Mouse (Mus musculus) hindbrain, postnatal 0 days (tissue): Measurements from ENCODE around the gene Basp1. TPM values are rescaled to one million over a fixed set of nuclear protein-coding genes. Genes with fewer than 3 reads are reported as not detected.

Experiments used
- ATAC-seq: fragments of 200-750 bp; cut with Nextera tagmentation; 2 replicates; pipeline ENCODE4 v1.8.0; 2017; ENCODE audit warnings: mild to moderate bottlenecking, moderate TSS enrichment, moderate library complexity
- DNase-seq: peaks from one replicate; pipeline ENCODE4 v3.0.0-alpha.2; 2015; ENCODE audit warnings: low spot score
- H3K27ac ChIP-seq: fragments of 300-500 bp; sonication (generic); 2 replicates; pipeline ENCODE4 v1.5.1; 2014; ENCODE audit warnings: mild to moderate bottlenecking
- H3K27me3 ChIP-seq: fragments of 300-500 bp; sonication (generic); 2 replicates; pipeline ENCODE4 v1.6.1; 2014; ENCODE audit warnings: low read length, mixed read lengths; ENCODE audit not compliant: insufficient read depth
- H3K36me3 ChIP-seq: fragments of 300-500 bp; sonication (generic); 2 replicates; pipeline ENCODE4 v1.6.1; 2014; ENCODE audit warnings: low read length, mixed read lengths; ENCODE audit not compliant: insufficient read depth
- H3K4me1 ChIP-seq: fragments of 300-500 bp; sonication (generic); 2 replicates; pipeline ENCODE4 v1.6.1; 2014; ENCODE audit warnings: antibody characterized with exemption, low read length, mixed read lengths; ENCODE audit not compliant: insufficient read depth
- H3K4me2 ChIP-seq: fragments of 300-500 bp; sonication (generic); 2 replicates; pipeline ENCODE4 v1.6.1; 2014; ENCODE audit warnings: low read depth, mild to moderate bottlenecking, low read length, moderate library complexity, mixed read lengths
- H3K4me3 ChIP-seq: fragments of 300-500 bp; sonication (generic); 2 replicates; pipeline ENCODE4 v1.5.1; 2014; ENCODE audit warnings: low read length
- H3K9ac ChIP-seq: fragments of 300-500 bp; sonication (generic); replicated peaks from 2 replicates; pipeline ENCODE4 v1.6.1; 2014; ENCODE audit warnings: mild to moderate bottlenecking, low read length, moderate library complexity, mixed read lengths
- H3K9me3 ChIP-seq: fragments of 300-500 bp; sonication (generic); 2 replicates; pipeline ENCODE4 v1.6.1; 2016; ENCODE audit warnings: low read length, mixed read lengths
- CTCF ChIP-seq: IDR thresholded peaks from 2 replicates; pipeline ENCODE4 v1.5.1; 2016; ENCODE audit warnings: antibody characterized with exemption, control low read depth, low read depth
- WGBS: fragments of 180-500 bp; shearing (Covaris S2); extraction: QIAGEN DNeasy Blood & Tissue Kit; methylation state at CpG from one replicate; pipeline ENCODE4 v1.1.7; 2014; 5-methylcytosine and 5-hydroxymethylcytosine counted together
- polyA plus RNA-seq: library from polyadenylated mRNA; unstranded; fragments of >200 nt; fragmentation: Nextera tagmentation; extraction: Ambion mirVana; gene quantifications from 2 replicates; pipeline ENCODE4 v1.2.1, GENCODE M21; 2015
- total RNA-seq: library from RNA; depleted of rRNA; stranded (reverse); fragments of >200 nt; gene quantifications from 2 replicates; pipeline ENCODE4 v1.2.3, GENCODE M21; 2014

The Basp1 gene
- total and polyA plus RNA-seq, 2 experiments from 2014 or later, result 415 to 701 TPM

DNA sequence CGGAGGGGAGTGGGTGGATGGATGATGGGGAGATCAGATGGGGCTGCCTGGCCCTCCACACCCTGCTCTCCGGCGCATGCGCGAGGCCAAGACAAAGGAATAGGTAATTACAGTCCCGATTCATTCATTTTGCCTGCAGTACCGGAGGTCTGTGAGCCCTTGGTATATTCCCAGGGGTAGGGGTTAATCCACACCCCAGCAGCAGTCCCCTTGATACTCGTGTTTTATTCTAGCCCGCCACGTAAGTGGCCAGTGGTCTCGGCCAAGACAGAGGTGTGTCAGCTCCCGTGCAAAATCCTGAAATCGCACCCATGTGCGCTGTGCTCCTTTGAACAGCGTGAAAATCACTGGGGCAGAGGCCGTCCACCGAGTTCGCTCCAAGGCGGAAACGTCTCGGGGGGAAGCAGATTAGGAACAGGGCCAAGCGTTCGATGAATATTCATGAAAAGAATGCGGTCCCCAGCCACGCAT lies 1.4 kb downstream of the Basp1 start:
- Histone ChIP-seq H3K27me3 (no peaks in the 10 kb centered on the region), H3K4me3 (peak overlapping the region; percentile 98), H3K4me1 (peaks cover 14% of the 10 kb centered on the region), H3K27ac (peak overlapping the region; percentile 100), H3K4me2 (peak overlapping the region; percentile 89), H3K9ac (peak overlapping the region; percentile 98), H3K36me3 (no peaks in the 10 kb centered on the region), H3K9me3 (no peaks in the 10 kb centered on the region)
- peak; percentile 91 for DNase-seq
- 0% methylated on average over 25 of the region's 25 CpGs for WGBS
- peak; percentile 62 for ATAC-seq
- TF ChIP-seq CTCF, result no peak

DNA sequence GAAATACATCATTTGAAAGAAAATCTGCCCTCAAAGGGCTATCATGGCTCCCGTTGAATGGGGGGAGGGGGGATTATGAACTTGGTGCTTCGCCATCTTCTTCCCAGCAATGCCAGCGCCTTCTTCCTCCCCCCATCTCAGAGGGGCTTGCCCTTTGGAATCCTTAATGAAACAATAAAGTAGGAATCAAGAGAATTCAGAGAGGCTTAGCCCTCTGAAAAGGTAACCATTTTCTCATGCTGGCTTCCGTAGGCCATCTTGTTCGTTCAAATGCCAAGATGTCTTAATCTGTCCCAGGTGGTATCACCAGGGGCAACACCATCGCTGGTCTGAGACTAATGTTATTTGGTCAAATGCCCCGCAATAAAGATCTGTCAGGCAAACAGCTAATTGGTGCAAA lies 2.1 kb downstream of the Basp1 start:
- Histone ChIP-seq H3K36me3 (no peaks in the 10 kb centered on the region), H3K4me1 (peaks cover 14% of the 10 kb centered on the region), H3K9me3 (no peaks in the 10 kb centered on the region), H3K4me2 (peak overlapping the region; percentile 89), H3K9ac (peak overlapping the region; percentile 98), H3K4me3 (peak overlapping the region; percentile 98), H3K27me3 (no peaks in the 10 kb centered on the region), H3K27ac (peak overlapping the region; percentile 100)
- DNase-seq (peak; percentile 77), ATAC-seq (no peak)
- no peak for TF ChIP-seq CTCF
- WGBS, result 12% methylated on average over 7 of the region's 7 CpGs

DNA sequence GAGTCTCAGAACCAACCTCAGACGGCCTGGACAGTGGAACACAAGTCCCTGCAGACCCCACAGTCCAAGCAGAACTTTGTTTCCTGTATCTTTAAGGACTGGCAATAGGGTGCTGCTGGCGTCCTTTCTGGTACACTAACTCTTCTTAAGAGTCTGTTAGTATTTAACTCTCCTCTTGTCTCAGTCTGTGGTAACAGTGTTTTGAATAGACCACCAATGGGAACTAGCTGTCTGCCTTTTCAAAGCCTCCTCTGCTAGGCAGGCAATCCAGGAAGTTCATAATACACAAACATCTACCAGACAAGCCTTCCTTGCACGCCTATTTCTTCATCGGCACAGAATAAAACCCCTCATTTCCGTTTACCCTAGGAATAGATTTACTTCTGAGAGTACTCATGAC lies 7.6 kb downstream of the Basp1 start:
- no peak for TF ChIP-seq CTCF
- Histone ChIP-seq H3K4me1 (peaks cover 29% of the 10 kb centered on the region), H3K4me3 (no peak overlapping the region), H3K27ac (no peak overlapping the region), H3K9me3 (no peaks in the 10 kb centered on the region), H3K9ac (no peak overlapping the region), H3K27me3 (no peaks in the 10 kb centered on the region), H3K4me2 (peak overlapping the region; percentile 0; the same call in 1 of the 2 replicates), H3K36me3 (0 out of 2 replicates have a peak, but pooled peaks cover 6% of the 10 kb centered on the region)
- ATAC-seq (no peak), DNase-seq (no peak)
- 38% methylated on average over 5 of the region's 5 CpGs for WGBS

DNA sequence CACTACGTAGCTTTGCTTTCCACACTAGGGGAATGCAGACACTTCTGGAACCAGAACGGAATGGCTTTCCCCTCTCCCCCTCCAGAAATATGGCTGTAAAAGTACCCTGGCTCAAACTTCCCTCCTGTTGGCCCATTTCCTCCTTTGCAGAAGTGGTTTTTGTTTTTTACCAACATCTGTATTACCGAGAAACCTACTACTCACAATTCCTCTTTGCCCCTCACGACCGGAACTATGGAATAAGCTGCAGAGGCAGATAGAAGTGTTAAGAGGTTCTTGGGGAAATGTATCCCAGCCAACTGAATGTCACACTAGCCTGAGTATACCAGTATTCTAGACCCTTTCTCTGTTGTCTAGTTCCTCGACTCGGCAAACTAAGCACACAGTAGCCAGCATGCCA lies 9.7 kb downstream of the Basp1 start:
- TF ChIP-seq CTCF, result no peak

DNA sequence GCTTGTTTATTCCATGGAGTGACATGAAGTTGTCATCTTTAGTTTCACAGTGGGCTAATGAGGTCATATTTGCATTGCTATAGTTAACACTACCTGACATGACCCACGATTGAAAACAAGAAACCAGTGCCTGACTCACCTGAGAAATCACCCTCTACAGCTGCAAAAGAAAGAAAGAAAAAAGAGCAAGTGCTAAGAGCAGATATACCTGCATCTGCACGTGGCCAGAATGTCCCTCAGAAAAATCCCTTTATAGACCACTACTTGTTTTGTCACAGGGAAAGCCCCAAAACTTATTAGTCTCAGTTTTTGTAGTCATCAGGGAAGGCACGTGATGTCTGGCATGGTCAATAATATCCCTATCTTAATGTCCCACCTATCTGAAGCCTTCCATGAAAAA lies 11.6 kb downstream of the Basp1 start:
- Histone ChIP-seq H3K27me3 (no peaks in the 10 kb centered on the region), H3K27ac (no peak overlapping the region), H3K36me3 (0 out of 2 replicates have a peak, but pooled peaks cover 6% of the 10 kb centered on the region), H3K4me2 (no peak overlapping the region), H3K9me3 (no peaks in the 10 kb centered on the region), H3K4me1 (peaks cover 21% of the 10 kb centered on the region), H3K9ac (no peak overlapping the region), H3K4me3 (no peak overlapping the region)
- ATAC-seq (no peak), DNase-seq (no peak)
- WGBS, result 57% methylated on average over 3 of the region's 3 CpGs
- no peak for TF ChIP-seq CTCF

More for the DNA sequence above, 9.7 kb downstream of the Basp1 start:
- ATAC-seq (no peak), DNase-seq (no peak)
- Histone ChIP-seq H3K27ac (no peak overlapping the region), H3K4me1 (peaks cover 21% of the 10 kb centered on the region), H3K9ac (no peak overlapping the region), H3K9me3 (no peaks in the 10 kb centered on the region), H3K4me2 (no peak overlapping the region), H3K4me3 (no peak overlapping the region), H3K36me3 (0 out of 2 replicates have a peak, but pooled peaks cover 6% of the 10 kb centered on the region), H3K27me3 (no peaks in the 10 kb centered on the region)
- 83% methylated on average over 7 of the region's 7 CpGs for WGBS

DNA sequence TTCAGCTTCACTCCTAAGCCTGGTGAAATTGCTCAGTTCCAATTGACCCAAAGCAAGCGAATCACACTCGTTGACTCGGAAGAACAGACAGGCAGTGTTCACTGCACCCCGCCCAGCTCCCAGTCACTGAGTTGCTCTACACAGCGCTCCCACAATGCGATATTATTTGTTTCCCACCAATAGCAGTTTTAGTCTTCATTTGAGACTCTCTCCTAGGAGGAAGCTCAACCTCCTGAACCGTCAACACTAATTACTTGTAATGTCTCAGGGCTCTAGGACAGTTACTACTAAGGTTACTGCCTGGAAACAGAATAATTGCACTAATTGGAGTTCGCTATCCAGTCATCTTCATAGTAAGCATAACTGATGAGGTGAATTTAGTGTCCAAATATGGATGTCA lies 13.3 kb downstream of the Basp1 start:
- ATAC-seq, result no peak

DNA sequence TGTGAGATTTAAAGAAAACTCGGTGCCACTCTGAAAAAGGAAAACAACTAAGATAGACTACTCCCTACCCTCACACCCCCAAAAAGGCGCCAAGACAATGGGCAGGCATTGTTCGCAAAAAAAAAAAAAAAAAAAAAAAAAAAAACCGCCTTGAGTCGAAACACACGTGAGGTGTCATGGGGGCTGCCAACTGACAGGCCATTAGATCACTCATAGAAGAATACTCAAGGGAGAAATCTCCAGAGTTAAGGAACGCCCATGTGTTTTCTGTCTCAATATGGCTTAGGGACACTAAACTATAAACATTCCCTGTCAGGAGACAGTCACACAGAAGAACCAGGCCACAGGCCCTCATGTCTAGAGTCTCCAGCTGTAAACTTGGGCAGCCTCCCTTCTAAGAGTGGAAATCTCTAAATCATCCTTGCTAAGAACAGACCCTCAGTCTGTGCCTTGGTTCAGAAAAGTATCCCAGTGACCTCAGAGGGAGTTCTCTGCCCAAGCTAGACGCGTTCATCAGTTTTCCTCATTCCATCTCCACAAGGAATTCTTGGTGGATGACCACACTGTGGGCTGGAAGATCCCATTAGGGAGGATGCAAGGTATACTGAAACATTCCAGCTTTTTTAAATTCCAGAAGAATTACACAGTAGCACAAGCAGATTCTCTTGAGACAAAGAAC lies 17.5 kb downstream of the Basp1 start:
- TF ChIP-seq CTCF, result no peak
- no peak overlapping the region for H3K4me3 ChIP-seq
- DNase-seq, result no peak
- H3K9me3 ChIP-seq, result no peaks in the 10 kb centered on the region
- no peaks in the 10 kb centered on the region for H3K27me3 ChIP-seq
- H3K36me3 ChIP-seq, result no peaks in the 10 kb centered on the region
- ATAC-seq, result no peak
- peaks cover 15% of the 10 kb centered on the region for H3K4me1 ChIP-seq
- H3K27ac ChIP-seq, result no peak overlapping the region
- H3K4me2 ChIP-seq, result no peak overlapping the region
- WGBS, result 61% methylated on average over 9 of the region's 9 CpGs
- H3K9ac ChIP-seq, result no peak overlapping the region

More for the DNA sequence above, 13.3 kb downstream of the Basp1 start:
- TF ChIP-seq CTCF, result no peak
- Histone ChIP-seq H3K27me3 (no peaks in the 10 kb centered on the region), H3K36me3 (0 out of 2 replicates have a peak, but pooled peaks cover 6% of the 10 kb centered on the region), H3K4me2 (no peak overlapping the region), H3K4me3 (no peak overlapping the region), H3K4me1 (peaks cover 22% of the 10 kb centered on the region), H3K9ac (no peak overlapping the region), H3K27ac (no peak overlapping the region), H3K9me3 (no peaks in the 10 kb centered on the region)
- WGBS, result 69% methylated on average over 8 of the region's 8 CpGs
- DNase-seq, result no peak
